Mouse (Mus musculus) heart, embryonic 10.5 days (tissue): ENCODE data around the gene March11. TPM values are rescaled to one million over a fixed set of nuclear protein-coding genes. Genes with fewer than 3 reads are reported as not detected.

Experiments used
- DNase-seq: peaks from one replicate; pipeline ENCODE4 v3.0.0-alpha.2; 2017; ENCODE audit warnings: low spot score
- H3K27ac ChIP-seq: fragments of 300-500 bp; sonication (generic); 2 replicates; pipeline ENCODE4 v1.5.1; 2016; ENCODE audit warnings: mild to moderate bottlenecking
- H3K27me3 ChIP-seq: fragments of 300-500 bp; sonication (generic); 2 replicates; pipeline ENCODE4 v1.6.1; 2016; ENCODE audit warnings: mild to moderate bottlenecking; ENCODE audit not compliant: poor library complexity, insufficient read depth, severe bottlenecking
- H3K36me3 ChIP-seq: fragments of 300-500 bp; sonication (generic); 2 replicates; pipeline ENCODE4 v1.6.1; 2016; ENCODE audit warnings: mild to moderate bottlenecking, moderate library complexity
- H3K4me1 ChIP-seq: fragments of 300-500 bp; sonication (generic); 2 replicates; pipeline ENCODE4 v1.6.1; 2016; ENCODE audit warnings: mild to moderate bottlenecking
- H3K4me3 ChIP-seq: fragments of 300-500 bp; sonication (generic); 2 replicates; pipeline ENCODE4 v1.5.1; 2016; ENCODE audit warnings: mild to moderate bottlenecking, moderate library complexity
- H3K9me3 ChIP-seq: fragments of 300-500 bp; sonication (generic); 2 replicates; pipeline ENCODE4 v1.6.1; 2016; ENCODE audit warnings: mild to moderate bottlenecking, moderate library complexity
- WGBS: fragments of 180-500 bp; shearing (Covaris S2); methylation state at CpG from one replicate; pipeline ENCODE4 v1.1.7; 2016; 5-methylcytosine and 5-hydroxymethylcytosine counted together
- polyA plus RNA-seq: library from polyadenylated mRNA; unstranded; fragments of >200 nt; fragmentation: Nextera tagmentation; extraction: Ambion mirVana; gene quantifications from 2 replicates; pipeline ENCODE4 v1.2.1, GENCODE M21; 2016

The March11 gene
- polyA plus RNA-seq, 1 experiment from 2014 or later: 1.1 TPM

DNA sequence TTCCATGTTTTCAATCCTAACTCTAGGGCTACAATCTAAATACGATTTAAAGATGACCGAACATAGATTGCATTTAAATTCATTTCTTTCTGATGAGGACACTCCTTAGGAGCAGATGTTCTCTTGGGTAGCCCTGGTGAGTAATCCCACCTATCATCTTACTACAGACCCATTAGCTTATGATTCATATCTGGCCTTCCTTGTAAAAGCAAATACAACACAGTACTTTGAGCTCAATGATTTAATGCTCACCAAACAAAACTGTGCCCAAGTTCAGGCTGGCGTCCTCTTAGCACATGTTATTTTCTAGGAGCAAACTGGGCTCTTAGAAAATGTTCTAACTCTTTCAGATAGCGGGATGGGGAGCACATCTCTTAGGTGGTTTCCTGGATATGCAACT is 70.0 kb downstream of the March11 start:
- DNase-seq: no peak
- Histone ChIP-seq H3K27ac (no peak overlapping the region), H3K4me3 (no peak overlapping the region), H3K9me3 (no peaks in the 10 kb centered on the region), H3K4me1 (no peaks in the 10 kb centered on the region), H3K27me3 (no peaks in the 10 kb centered on the region), H3K36me3 (no peaks in the 10 kb centered on the region)
- WGBS: 83% methylated on average over 4 of the region's 4 CpGs

DNA sequence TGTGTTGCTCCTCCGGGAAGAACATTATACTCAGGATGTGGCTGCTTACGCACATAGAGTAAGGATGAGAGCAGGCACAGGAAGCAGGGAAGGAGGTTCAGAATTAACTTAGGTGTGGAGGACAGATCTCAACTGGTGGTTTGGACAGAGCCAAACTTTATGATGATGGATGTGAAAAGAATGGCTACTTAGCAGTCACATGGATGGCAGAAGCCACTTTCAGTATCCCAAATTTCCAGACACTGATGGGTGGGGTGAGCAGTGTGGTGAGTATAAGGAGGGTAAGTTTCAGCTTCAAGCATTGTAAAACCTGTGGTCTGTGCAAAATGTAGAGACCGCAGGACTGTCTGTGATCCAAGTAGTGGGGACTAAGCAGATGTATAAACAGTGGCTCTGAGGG is 71.0 kb downstream of the March11 start:
- H3K27me3 ChIP-seq: no peaks in the 10 kb centered on the region
- no peak for DNase-seq
- no peak overlapping the region for H3K27ac ChIP-seq
- no peaks in the 10 kb centered on the region for H3K9me3 ChIP-seq
- H3K4me1 ChIP-seq: no peaks in the 10 kb centered on the region
- H3K36me3 ChIP-seq: no peaks in the 10 kb centered on the region
- 82% methylated on average over 3 of the region's 3 CpGs for WGBS
- H3K4me3 ChIP-seq: no peak overlapping the region

DNA sequence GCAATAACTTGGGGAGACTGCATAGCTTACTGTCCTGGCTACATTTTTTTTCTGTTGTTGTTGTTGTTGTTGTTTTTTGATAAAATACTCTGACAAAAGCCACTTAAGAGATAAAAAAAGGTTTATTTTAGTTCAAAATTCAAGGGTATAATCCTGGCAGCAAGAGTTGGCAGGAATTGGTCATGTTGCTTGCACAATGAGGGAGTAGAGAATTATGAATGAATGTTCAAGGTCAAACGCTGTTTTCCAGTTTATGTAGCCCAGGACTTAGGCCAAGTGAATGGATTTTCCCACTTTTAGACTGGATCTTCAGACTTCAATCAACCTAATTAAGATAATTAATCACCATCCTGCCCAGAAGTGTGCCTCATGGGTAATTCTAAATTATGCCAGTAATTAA is 72.0 kb downstream of the March11 start:
- H3K27ac ChIP-seq: no peak overlapping the region
- no peaks in the 10 kb centered on the region for H3K4me1 ChIP-seq
- no peaks in the 10 kb centered on the region for H3K36me3 ChIP-seq
- H3K27me3 ChIP-seq: no peaks in the 10 kb centered on the region
- WGBS: 76% methylated on average over 1 of the region's 1 CpGs
- H3K9me3 ChIP-seq: no peaks in the 10 kb centered on the region
- H3K4me3 ChIP-seq: no peak overlapping the region
- DNase-seq: no peak

DNA sequence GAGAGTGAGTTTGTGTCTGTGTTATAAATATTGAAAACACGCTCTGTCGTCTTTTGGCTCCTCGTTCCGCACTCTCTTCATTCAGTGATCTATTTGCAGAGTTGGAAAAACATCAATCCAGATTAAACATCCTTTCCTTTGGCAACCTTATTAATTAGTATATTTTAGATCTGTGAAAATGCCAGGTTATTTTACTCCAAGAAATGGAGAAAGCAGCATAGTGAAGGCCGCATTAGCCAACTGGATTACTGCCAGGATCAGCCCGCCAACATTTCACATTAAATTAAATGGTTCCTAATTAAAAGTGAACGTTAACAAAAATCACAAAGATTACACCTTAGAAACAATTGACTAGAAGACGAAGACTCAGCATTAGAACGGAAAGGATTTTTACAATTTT is 81.2 kb downstream of the March11 start:
- WGBS: 91% methylated on average over 9 of the region's 9 CpGs
- Histone ChIP-seq H3K27ac (no peak overlapping the region), H3K4me1 (no peaks in the 10 kb centered on the region), H3K36me3 (no peaks in the 10 kb centered on the region), H3K9me3 (no peaks in the 10 kb centered on the region), H3K4me3 (no peak overlapping the region), H3K27me3 (no peaks in the 10 kb centered on the region)
- no peak for DNase-seq

DNA sequence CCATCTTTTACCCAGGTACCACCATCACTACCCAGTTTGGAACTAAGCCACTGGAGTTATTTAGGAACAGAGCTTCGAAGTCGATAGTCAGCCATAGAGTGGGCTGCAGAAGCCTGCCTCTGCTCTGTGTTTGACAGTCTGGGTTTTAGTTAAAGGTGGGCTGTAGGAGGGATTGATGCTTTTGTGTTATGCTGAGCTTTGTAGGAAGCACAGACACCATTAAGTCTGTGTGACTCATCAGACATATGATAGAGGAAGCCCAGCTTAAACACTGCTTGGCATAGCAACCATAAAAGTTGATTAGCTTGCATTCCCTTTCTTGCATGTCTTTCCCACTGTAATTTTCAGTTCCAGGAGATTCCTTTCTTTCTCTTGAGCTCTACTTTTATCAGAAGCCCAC is 87.7 kb downstream of the March11 start:
- no peaks in the 10 kb centered on the region for H3K36me3 ChIP-seq
- H3K4me3 ChIP-seq: no peak overlapping the region
- no peak for DNase-seq
- H3K27me3 ChIP-seq: no peaks in the 10 kb centered on the region
- 82% methylated on average over 2 of the region's 2 CpGs for WGBS
- H3K4me1 ChIP-seq: no peaks in the 10 kb centered on the region
- no peaks in the 10 kb centered on the region for H3K9me3 ChIP-seq
- H3K27ac ChIP-seq: no peak overlapping the region

DNA sequence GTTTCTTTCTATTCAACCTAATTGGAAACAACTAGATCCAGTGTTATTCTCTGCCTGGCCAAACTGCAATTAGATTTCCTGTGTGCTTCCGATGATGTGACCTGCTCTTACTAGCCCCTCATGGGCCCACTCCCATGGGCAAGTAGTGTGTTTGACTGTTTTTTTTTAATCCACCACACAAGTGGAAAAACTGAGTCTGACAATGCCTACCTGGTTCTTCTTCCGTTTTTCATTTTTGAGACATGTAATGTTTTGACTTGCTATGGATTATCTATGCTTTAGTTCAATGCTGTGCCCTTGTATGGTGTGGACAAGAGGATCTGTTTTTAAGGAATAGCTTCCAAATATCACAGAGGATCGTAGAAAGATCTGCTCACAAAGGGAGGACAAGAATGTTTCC is 116.4 kb downstream of the March11 start:
- Histone ChIP-seq H3K36me3 (no peaks in the 10 kb centered on the region), H3K9me3 (no peaks in the 10 kb centered on the region), H3K4me1 (no peaks in the 10 kb centered on the region), H3K27ac (no peak overlapping the region), H3K4me3 (no peak overlapping the region), H3K27me3 (no peaks in the 10 kb centered on the region)
- DNase-seq: no peak
- WGBS: 77% methylated on average over 3 of the region's 3 CpGs

DNA sequence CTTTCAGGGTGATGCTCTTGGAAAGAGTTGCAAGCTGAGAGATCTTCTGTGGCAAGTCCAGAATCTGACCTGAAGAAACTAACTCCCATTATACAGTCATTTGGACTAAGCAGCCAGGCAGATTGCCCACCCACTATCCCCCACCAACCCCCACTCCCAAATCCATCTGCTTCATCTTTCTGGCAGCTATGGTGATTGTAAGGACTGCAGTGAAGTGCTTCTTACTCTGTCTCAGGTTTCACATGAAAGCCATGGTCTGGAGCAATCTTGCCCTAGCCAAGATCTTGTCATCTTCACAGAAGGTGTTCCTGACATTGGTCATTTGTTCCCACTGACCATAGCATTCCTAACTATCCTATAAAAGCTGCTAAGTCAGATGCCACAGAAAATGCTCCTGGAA is 117.4 kb downstream of the March11 start:
- Histone ChIP-seq H3K36me3 (no peaks in the 10 kb centered on the region), H3K9me3 (no peaks in the 10 kb centered on the region), H3K27ac (no peak overlapping the region), H3K4me1 (no peaks in the 10 kb centered on the region), H3K4me3 (no peak overlapping the region), H3K27me3 (no peaks in the 10 kb centered on the region)
- no peak for DNase-seq

DNA sequence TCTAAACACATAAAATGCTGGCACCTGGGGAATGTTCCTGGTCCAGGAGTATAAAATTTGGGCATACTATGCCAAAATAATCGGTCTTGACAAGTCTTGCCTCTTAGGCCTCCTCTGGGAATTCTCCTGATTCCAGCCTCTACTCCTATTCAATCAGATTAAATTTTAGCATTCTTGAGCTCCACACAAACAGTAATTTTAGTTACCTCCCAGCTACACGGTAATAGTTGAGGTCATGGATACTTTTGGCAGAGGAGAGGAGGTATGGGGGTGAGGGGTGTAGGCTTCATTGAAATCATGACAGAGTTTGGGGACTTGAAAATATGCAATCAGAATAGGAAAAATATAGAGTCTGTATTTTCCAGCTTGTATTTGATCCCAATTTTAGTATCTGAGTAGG is 121.7 kb downstream of the March11 start:
- WGBS: 78% methylated on average over 2 of the region's 2 CpGs
- DNase-seq: no peak

DNA sequence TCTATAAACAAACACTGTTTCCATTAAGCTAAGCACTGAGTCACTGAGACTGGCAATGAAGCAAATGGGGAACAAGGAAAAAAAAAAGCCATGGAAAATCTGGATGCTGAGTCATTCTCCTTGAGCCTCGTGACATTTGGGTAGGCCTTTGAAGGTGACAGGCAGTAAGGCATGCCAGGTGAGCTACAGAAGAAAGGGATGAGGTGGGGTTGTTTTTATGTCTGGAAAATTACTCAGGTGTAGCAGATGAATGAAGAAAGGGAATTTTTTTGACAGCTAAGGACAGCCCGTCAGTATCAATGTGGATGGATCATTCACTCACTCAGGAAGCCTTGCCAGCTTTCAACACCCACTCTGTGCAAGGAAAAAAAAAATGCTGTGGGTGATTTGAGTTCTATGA is 123.8 kb downstream of the March11 start:
- DNase-seq: no peak
- Histone ChIP-seq H3K4me1 (no peaks in the 10 kb centered on the region), H3K36me3 (no peaks in the 10 kb centered on the region), H3K27me3 (no peaks in the 10 kb centered on the region), H3K27ac (no peak overlapping the region), H3K4me3 (no peak overlapping the region), H3K9me3 (no peaks in the 10 kb centered on the region)
- 66% methylated on average over 2 of the region's 2 CpGs for WGBS

More for the DNA sequence above, 121.7 kb downstream of the March11 start:
- no peak overlapping the region for H3K27ac ChIP-seq
- H3K27me3 ChIP-seq: no peaks in the 10 kb centered on the region
- H3K4me1 ChIP-seq: no peaks in the 10 kb centered on the region
- H3K36me3 ChIP-seq: no peaks in the 10 kb centered on the region
- H3K9me3 ChIP-seq: no peaks in the 10 kb centered on the region
- no peak overlapping the region for H3K4me3 ChIP-seq

DNA sequence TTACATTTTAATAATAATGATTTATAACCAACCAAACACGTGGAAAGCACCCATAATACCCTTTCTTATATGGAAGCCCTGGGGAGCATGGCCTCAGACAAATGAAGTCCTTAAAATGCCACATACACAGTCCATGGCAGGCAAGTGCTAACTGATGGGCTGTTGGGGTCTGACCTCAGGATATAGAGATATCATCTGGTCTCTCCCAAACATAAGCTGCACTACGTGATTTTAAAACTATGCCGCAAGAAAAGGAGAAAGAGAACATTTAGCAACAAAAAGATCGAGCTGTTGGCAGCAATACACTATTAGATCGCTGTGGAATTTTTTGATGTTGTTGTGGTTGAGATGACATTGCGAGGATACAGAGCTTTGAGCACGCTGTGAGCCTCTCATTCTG is 126.9 kb downstream of the March11 start:
- no peak for DNase-seq
- H3K36me3 ChIP-seq: no peaks in the 10 kb centered on the region
- H3K9me3 ChIP-seq: no peaks in the 10 kb centered on the region
- no peaks in the 10 kb centered on the region for H3K4me1 ChIP-seq
- H3K27me3 ChIP-seq: no peaks in the 10 kb centered on the region
- H3K27ac ChIP-seq: no peak overlapping the region
- WGBS: 80% methylated on average over 7 of the region's 7 CpGs
- no peak overlapping the region for H3K4me3 ChIP-seq

DNA sequence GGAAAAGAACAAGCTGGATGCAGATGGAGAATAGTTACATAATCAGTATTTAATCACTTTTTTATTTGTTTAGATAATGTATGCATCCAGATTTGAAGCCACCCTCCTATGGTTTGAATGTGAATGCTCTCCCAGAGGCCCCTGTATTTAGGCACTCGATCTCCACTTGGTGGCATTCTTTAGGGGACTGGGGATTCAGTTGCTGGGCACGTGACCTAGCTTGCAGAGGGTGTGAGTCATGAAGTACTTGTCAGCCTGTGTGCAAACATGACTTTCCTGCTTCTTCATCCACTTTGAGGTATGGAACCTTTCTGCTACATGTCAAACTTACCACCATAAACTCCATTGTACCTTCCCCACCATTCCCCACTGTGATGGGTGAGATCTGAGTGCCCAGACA is 128.3 kb downstream of the March11 start:
- Histone ChIP-seq H3K9me3 (no peaks in the 10 kb centered on the region), H3K27ac (no peak overlapping the region), H3K36me3 (no peaks in the 10 kb centered on the region), H3K27me3 (no peaks in the 10 kb centered on the region), H3K4me1 (no peaks in the 10 kb centered on the region), H3K4me3 (no peak overlapping the region)
- 52% methylated on average over 2 of the region's 2 CpGs for WGBS
- DNase-seq: no peak
